Mouse (Mus musculus) frontal cortex, postnatal 14 days (tissue): ENCODE results near the gene Cdpf1.

Experiments used
- DNase-seq, 2 experiments: peaks; one replicate each; pipeline ENCODE4 v3.0.0; 2022; ENCODE audit warnings: low spot score in 2 of 2

The Cdpf1 gene

DNA sequence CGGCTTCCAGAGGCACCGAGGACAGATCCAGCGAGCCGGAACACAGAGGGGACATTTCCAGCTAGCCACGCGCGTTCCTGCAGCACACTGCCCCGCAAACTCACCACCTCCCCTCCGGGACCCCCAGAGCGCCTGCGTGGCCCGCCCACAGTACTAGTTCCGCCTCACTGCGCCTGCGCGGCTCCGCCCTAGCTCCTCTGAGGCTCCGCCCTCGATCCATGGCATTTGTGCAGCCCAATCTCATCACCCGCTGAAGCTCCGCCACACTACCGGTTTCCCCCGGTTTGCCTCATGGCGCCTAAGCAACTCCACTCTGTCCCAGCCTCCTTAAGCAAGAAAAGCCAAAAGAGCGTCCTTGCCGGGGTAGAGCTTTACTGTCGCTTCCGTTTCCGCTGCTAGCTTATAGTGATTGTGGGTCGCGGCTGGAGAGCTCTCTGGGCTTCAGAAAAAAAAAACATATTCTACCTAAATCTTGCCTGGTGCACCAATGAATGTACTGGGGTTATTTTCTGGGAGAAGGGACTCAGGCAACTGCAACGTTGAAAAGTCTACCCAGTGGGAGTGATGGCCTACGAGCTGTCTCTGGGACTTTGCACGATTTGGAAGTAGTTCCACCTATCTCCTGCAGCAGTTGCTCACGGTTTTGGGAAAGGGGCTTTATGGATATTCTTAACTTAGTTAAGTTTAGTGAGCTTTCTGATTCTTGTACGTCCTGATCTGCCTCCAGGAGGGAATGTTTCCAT lies at the start of gene Cdpf1:
Cdpf1 (minus strand) TSS at position 163 of the 743 bp plus-strand sequence.
- DNase-seq, result peak; percentile 97 to 99

DNA sequence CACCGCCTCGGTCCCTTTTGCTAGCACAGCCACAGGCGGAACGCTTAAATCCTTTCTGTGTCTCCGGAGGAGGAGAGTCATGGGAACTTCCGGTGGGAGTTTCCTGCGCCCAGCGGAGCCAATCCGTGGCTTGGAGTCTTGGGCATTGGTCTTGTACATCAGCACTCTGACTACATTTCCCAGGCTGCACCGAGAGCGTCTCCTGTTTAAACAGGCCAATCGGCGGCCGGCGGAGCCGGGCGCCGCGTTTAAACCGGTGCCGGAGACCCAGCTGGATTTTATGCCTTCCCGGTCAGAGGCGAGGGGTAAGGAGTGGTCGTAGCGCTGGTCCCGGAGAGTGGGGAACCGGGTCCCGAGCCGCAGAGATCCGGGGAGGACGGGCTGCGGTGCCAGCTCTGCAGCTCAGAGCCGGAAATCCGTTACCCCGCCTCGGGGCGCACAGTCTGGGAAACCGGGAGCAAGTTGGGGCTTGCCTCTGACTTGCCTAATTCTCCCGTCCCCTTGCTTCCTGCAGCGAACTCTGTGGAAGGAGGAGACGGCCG lies 48.1 kb upstream of the Cdpf1 start, which contains the start of gene Gtse1:
Gtse1 (plus strand) TSS at position 256 of the 542 bp plus-strand sequence.
- DNase-seq, result peak; percentile 93 to 94

- no peak for DNase-seq
These were observed 47.5 kb upstream of the Cdpf1 start for GRCm38 (mm10) chr15:85858980-85859489.

DNA sequence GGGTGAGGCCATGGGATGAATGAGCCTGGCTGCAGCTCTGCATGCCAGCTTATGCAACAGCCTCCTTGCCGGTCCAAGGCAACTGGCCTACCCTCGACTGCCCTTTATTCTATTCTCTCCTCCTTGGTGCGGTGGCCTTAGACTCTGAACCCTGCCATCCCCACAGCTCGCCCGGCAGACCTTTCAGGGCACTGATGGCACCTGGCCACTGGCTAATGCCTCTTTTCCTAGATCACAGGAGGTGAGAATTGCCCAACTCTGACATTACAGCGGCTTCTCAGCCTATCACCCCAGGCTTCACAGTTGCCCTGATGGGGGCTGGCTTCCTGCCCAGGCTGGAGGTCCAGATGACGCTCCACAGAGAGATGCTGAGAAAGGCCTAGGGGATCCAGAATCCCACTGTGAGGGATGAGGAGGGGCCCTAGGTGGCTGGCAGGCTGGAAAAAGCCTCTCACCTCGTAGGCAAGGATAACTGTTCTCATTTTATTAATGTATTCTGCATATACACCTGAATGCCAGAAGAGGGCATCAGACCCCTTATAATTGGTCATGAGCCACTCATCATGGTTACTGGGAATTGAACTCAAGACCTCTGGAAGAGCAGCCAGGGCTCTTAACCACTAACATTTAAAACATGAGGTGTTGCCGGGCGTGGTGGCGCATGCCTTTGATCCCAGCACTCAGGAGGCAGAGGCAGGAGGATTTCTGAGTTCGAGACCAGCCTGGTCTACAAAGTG lies 40.3 kb upstream of the Cdpf1 start:
- DNase-seq, result no peak

- no peak for DNase-seq
These were observed 33.6 kb upstream of the Cdpf1 start for GRCm38 (mm10) chr15:85845071-85845470.

DNA sequence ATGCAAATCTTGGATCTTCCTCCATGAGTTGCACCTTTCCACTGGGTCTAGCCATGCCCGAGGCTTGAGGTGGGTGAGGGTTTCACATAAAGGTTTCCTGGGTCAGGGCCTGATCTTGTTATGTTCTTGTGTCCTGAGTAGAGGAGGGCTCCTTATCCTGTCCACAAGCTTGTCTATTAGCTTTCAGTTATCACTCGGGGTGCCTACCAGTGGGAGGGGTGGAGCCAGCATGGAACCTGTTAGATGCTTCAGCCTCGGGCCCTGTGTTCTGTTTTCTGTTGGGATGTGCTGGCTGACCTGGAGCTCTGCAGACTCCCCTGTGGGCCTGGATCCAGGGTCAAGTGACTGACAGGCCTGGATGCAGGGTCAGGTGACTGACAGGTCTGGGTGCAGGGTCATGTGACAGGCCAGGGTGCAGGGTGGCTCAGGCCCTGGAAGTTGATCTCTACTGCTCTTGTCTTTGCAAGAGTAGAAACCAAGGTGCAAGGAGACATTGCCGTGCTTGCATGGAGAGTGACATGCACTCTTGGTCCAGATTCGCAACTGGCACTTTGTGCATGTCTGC lies 30.4 kb upstream of the Cdpf1 start:
- no peak for DNase-seq

GRCm38 (mm10) chr15:85840983-85841382 lies 29.5 kb upstream of the Cdpf1 start:
- no peak for DNase-seq

DNA sequence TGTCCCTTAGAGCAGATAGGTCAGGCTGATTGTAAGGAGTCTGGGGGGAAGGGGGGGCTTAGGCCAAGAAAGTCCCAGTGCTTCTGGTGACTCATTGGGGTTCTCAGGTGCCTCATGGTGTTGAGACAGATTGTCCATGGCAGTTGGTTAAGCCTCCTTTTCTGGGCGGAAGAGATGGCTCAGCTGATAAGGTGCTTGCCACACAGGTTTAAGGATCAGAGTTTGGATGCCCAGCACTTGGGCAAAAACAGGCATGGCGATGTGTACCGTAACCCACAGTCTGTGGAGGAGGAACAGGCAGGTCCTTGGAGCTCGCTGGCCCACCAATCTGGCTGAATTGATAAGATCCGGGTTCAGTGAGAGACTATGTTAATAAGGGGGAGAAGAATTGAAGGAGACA lies 25.4 kb upstream of the Cdpf1 start:
- DNase-seq, result no peak

DNA sequence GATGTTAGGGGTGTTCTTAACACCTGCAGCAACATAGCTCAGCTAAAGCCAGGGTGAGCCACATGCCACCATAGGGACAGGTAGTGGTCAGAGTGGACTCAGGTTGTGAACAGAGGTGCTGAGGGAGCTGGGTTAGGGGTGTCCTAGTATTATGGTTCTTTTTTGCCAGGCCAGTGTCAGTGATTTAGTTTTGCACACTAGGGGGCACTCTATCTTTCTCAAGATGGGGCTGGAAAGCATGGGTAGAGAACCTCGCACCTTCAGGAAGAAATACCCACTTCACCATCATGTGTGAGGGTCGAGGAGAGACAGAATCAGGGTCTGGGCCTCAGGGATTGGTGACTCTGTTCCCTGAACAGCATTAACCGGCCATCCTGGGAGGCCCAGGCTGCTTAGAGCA lies 23.8 kb upstream of the Cdpf1 start:
- no peak for DNase-seq

GRCm38 (mm10) chr15:85832599-85832998 lies 21.1 kb upstream of the Cdpf1 start:
- no peak for DNase-seq

DNA sequence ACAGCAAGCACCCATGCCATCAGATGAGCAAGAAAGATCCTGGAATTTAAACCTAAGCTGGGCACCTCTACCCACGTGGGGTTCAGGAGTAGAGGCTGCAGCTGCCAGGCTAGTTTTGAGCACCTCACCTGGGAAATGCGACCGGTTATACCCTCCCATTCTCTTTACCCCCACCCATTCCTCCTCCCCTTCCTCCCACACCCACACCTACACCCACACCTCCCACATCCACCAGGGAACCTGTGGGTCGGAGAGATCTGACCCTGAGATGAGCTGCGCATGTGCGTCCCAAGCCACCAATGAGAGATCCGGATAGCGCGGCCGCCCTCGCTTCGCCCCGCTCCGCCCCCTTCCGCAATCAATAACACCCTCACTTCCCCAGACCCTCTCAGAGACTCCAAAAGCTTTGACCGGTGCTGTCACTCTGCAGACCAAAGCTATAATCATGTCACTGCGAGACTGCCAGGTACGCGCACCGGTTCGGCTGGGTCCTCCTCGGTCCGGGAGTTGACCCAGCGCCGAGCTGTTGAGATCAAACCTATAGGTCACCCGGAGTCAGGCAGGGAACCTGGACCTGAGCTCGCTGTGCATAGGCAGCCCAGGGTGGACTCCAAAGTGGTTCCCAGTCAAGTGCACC lies 20.6 kb upstream of the Cdpf1 start, which contains the start of gene Ttc38:
Ttc38 (plus strand) TSS at position 353 of the 637 bp plus-strand sequence.
- peak; percentile 65 to 75 for DNase-seq

GRCm38 (mm10) chr15:85829470-85829869 lies 18.0 kb upstream of the Cdpf1 start:
- DNase-seq, result no peak

- DNase-seq, result no peak
These were observed 16.6 kb upstream of the Cdpf1 start for GRCm38 (mm10) chr15:85828071-85828470.

DNA sequence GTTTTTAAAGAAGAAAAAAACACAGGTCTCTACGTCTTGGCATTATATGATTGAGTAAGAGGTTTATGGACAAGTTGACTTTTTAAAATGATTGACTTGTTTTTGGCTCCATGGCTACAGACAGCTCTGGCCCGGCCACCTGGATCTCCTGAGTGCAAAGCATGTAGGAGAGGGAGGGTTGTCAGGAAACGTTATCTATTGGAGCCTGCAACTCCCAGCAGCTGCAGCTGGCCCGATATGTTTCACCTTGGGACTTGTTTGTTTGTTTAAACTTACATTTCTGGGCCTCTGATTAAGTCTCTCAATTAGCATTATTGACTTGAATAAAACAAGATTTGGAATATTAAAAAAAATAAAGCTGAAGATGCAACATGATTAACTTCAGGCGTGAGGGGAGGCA lies 15.2 kb upstream of the Cdpf1 start:
- DNase-seq, result no peak

GRCm38 (mm10) chr15:85822011-85822359 lies 10.5 kb upstream of the Cdpf1 start:
- DNase-seq, result no peak

DNA sequence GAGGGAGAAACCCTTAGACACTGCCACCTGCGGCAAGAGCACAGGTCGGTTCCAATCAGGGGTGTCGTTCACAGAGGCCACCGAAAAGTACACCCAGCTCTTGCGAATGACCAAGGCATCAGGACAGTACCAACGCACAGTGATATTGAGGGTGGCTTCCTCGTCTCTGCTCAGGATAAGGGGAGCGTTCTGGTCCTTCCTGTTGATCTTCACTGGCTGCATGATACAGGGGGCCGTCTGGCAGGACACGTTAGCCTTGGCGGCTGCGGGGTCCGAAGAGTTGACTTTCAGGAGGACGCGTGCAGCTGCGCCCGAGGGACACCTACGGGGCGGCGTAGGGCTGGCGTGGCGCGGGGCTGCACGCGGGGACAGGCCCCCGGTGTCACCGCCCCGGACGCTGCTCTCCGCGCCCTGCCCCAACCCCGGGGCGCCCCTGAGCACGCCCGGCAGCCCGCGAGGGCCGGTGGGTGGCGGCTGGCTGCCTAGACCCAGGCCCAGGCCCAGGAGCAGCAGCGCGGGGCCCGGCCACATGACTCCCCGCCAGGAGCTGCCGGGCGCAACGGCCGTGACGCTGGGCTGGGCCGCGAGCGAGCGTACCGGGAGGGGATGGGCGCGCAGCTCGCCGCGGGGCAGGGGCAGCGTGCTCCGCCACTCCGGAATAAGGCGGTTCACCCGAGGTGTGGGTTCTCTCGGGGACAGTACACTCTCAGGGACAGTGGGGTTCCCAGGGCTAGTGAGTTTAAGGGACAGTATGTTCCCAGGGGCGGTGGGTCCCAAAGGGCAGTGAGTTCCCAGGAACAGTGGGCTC lies 9.9 kb upstream of the Cdpf1 start, which contains the start of gene Pkdrej:
Pkdrej (minus strand) TSS at position 532 of the 808 bp plus-strand sequence.
- no peak for DNase-seq

DNA sequence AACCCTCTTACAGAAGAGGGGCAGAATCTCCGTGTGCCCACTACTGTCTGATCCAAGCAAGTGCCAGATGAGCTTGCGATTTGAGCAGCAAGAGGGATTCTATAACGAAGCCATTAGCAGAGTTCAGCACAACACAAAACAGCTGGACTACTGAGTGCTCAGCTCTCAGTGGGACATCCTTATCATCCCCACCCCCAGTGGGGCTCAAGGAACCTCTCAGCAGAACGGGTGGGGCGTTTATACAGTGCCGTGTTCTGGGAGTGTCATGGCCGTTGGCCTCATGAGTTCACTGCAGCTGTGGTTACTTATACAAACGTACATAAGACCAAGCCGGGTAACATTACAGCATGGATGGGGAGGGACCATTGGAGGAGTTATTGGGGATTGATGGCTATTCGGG lies 1.9 kb upstream of the Cdpf1 start:
- DNase-seq, result no peak

DNA sequence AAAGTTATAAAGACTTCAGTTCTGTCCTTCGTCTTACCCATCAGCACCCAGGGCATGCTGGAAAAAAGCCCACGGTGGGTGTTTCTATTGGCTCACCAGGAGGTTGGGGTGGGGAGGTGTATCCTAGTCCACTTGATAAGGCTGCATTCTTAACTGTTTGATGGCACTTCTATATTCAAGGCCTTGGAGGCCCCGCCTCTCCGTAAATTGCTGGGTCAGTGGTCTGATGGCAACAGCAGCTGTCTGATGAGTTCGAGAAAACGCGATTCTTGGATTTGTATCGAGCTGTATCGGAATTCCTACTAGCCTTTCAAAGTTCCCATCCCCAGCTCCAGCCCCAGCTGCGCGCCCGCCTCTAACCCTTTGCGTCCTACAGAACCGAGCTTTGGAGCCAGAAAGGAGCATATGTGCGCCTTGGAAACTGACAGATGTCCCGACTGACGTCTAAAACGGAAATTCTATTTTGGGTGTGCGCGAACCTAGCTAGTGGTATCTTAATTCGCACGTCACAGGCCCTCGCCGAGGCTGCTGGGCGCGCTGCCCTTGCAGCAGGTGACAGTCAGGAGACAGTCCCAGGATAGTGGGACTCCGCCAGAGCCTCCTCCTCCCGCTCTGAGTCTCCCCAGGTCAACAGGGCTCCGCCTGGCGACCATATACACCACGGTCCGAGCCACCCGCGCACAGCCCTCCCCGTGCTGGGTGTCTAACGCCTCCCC lies 533 bp downstream of the Cdpf1 start:
- peak; percentile 67 to 76 for DNase-seq

- no peak for DNase-seq
These were observed 1.1 kb downstream of the Cdpf1 start for GRCm38 (mm10) chr15:85810462-85810805.

GRCm38 (mm10) chr15:85809091-85809490 lies 2.4 kb downstream of the Cdpf1 start:
- no peak for DNase-seq
